Comparison of ENCODE assay signal across 12 mouse cellular contexts in the genomic region with DNA sequence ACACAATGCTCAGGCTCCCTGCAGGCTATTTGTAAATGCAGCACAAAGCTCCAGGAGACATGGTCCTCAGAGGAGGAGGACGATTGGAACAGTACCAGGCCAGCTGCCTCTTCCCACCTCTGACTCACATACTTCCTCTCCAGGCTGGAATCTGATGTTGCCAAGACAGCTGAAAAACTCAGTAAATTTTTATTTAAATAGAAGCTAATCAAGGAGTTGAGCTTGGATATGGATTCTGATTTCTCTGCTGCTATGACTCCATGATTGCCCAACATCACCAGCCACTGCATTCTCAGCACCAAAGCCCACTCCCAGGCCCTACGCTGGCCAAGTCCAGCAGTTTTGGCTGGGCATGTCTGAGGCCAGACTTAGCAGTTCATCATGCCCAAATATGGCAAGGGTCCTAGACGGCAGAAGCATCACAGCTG.
A peak's percentile ranks its signal among the peaks of the same experiment; 100 is the strongest.
DNase-seq lines count a peak whose midpoint lies in the region; ATAC-seq lines count a peak whose summit lies in the region.
"Had no signal": no experiment of that assay in that cellular context is flagged by ENCODE, and none has a peak within 500 bp of the region (broad histone marks: within the 10 kb centered on the region; RNA-seq: fewer than 3 reads in every experiment).

No protein-coding gene starts in this region.

- H3K27me3 ChIP-seq in forebrain, embryonic 11.5 days (ENCODE audit: control insufficient read depth, insufficient read depth, low read length) = no peaks in the 10 kb centered on the region
- H3K27me3 ChIP-seq: stomach, embryonic 15.5 days had no signal

- 72% methylated on average over 3 of the region's 3 CpGs for WGBS in forebrain, embryonic 11.5 days

- no peak overlapping the region for H3K4me2 ChIP-seq in forebrain, embryonic 11.5 days (ENCODE audit: low read depth, low read length, severe bottlenecking)
- H3K4me2 ChIP-seq: stomach, embryonic 15.5 days had no signal

- no peak overlapping the region for H3K4me3 ChIP-seq in forebrain, embryonic 11.5 days (ENCODE audit: low read depth, low read length)
- H3K4me3 ChIP-seq: stomach, embryonic 15.5 days had no signal

- no peak overlapping the region for H3K27ac ChIP-seq in forebrain, embryonic 11.5 days (ENCODE audit: low read depth, low read length)
- H3K27ac ChIP-seq: stomach, embryonic 15.5 days had no signal

- no peak for ATAC-seq in forebrain, embryonic 11.5 days (replicated peaks; ENCODE audit: low FRiP score)
- ATAC-seq: liver, postnatal 0 days had no signal

- intact Hi-C loops in left cerebral cortex, postnatal 4 days (cut with DNase I) = no loop called here

- no peaks in the 10 kb centered on the region for H3K4me1 ChIP-seq in forebrain, embryonic 11.5 days (replicated peaks; ENCODE audit: control insufficient read depth, insufficient read depth, low read length)
- H3K4me1 ChIP-seq: stomach, embryonic 15.5 days had no signal

- H3K36me3 ChIP-seq in forebrain, embryonic 11.5 days (ENCODE audit: control insufficient read depth, insufficient read depth, low read length) = no peaks in the 10 kb centered on the region
- H3K36me3 ChIP-seq: stomach, embryonic 15.5 days had no signal

- peak; percentile 28 for DNase-seq in left cerebral cortex, adult 11 months (ENCODE audit: low spot score)
- DNase-seq in left cerebral cortex, postnatal 4 days = no peak
- DNase-seq in frontal cortex, postnatal 36 days (ENCODE audit: low spot score in 2 of 2) = peak; percentile 57 to 71
- DNase-seq in left cerebral cortex, adult 8-10 months (ENCODE audit: low spot score in 2 of 2) = peak; percentile 10 to 75
- DNase-seq in right cerebral cortex, postnatal 25 days = peak; percentile 55
- DNase-seq in forebrain, embryonic 11.5 days (ENCODE audit: low spot score) = no peak
- DNase-seq in adrenal gland, adult 18-20 months (ENCODE audit: low spot score in 2 of 2) = no peak
- no peak for DNase-seq in T-cell, adult 2 months (ENCODE audit: low spot score)
- DNase-seq: adrenal gland, postnatal 10 days; cerebellum, postnatal 25 days; liver, postnatal 0 days had no signal

- no peaks in the 10 kb centered on the region for H3K9me3 ChIP-seq in forebrain, embryonic 11.5 days (ENCODE audit: control insufficient read depth, low read length)
- H3K9me3 ChIP-seq: stomach, embryonic 15.5 days had no signal

- no peak overlapping the region for H3K9ac ChIP-seq in forebrain, embryonic 11.5 days (ENCODE audit: low read length)
- H3K9ac ChIP-seq: liver, postnatal 0 days; stomach, embryonic 15.5 days had no signal

Comparison
In these comparisons a context has a peak if more than half of its experiments do, and no peak if none do; other contexts are left out.
1. DNase-seq: peak in left cerebral cortex, adult 11 months (single experiment), frontal cortex, postnatal 36 days (2 of 2), left cerebral cortex, adult 8-10 months (2 of 2) and right cerebral cortex, postnatal 25 days (single experiment); none in left cerebral cortex, postnatal 4 days (single experiment), forebrain, embryonic 11.5 days (single experiment), adrenal gland, adult 18-20 months (0 of 2) and T-cell, adult 2 months (single experiment).